Comparison of ENCODE assay signal across 9 mouse cellular contexts in genomic region chr11:120661076-120661460, GRCm38 (mm10). TPM values are rescaled to one million over a fixed set of nuclear protein-coding genes. Genes with fewer than 3 reads are reported as not detected.
A peak's percentile ranks its signal among the peaks of the same experiment; 100 is the strongest.
DNase-seq lines count a peak whose midpoint lies in the region; ATAC-seq and TF ChIP-seq lines count a peak whose summit lies in the region.
"Had no signal": no experiment of that assay in that cellular context is flagged by ENCODE, and none has a peak within 500 bp of the region (broad histone marks: within the 10 kb centered on the region; RNA-seq: fewer than 3 reads in every experiment).

TSS of gene Notum (minus strand) at chr11:120661175.

- ATAC-seq in midbrain, embryonic 12.5 days (ENCODE audit: low FRiP score, low read depth) = no peak

- no peaks in the 10 kb centered on the region for H3K36me3 ChIP-seq in kidney, adult 2 months (ENCODE audit: control insufficient read depth, insufficient read depth, low read length)
- H3K36me3 ChIP-seq in hindbrain, embryonic 10.5 days = no peaks in the 10 kb centered on the region
- H3K36me3 ChIP-seq in midbrain, embryonic 12.5 days = no peaks in the 10 kb centered on the region

- H3K4me1 ChIP-seq in kidney, adult 2 months (ENCODE audit: control insufficient read depth, insufficient read depth, low read length) = peaks cover 10% of the 10 kb centered on the region; the same call in 1 of the 2 replicates
- no peaks in the 10 kb centered on the region for H3K4me1 ChIP-seq in bone marrow macrophage, adult 2 months (ENCODE audit: control insufficient read depth, insufficient read depth, low read length)
- H3K4me1 ChIP-seq in hindbrain, embryonic 10.5 days (replicated peaks) = peaks cover 36% of the 10 kb centered on the region
- peaks cover 23% of the 10 kb centered on the region for H3K4me1 ChIP-seq in midbrain, embryonic 12.5 days

- no peak within 1 kb of the TSS for H3K27ac ChIP-seq in kidney, adult 2 months (ENCODE audit: insufficient read depth, low read depth, low read length)
- no peak within 1 kb of the TSS for H3K27ac ChIP-seq in bone marrow macrophage, adult 2 months (ENCODE audit: insufficient read depth, low read depth, low read length)
- H3K27ac ChIP-seq in hindbrain, embryonic 10.5 days = peak within 1 kb of the TSS; percentile 74
- H3K27ac ChIP-seq in midbrain, embryonic 12.5 days (replicated peaks) = no peak within 1 kb of the TSS

- no peaks in the 10 kb centered on the region for H3K27me3 ChIP-seq in kidney, adult 2 months (replicated peaks; ENCODE audit: control insufficient read depth, insufficient read depth, low read length)
- H3K27me3 ChIP-seq in hindbrain, embryonic 10.5 days (ENCODE audit: insufficient read depth, poor library complexity, severe bottlenecking) = peaks cover 94% of the 10 kb centered on the region
- peaks cover 93% of the 10 kb centered on the region for H3K27me3 ChIP-seq in midbrain, embryonic 12.5 days

- no peak for DNase-seq in kidney, adult 2 months
- DNase-seq in kidney, postnatal 25 days = no peak
- DNase-seq in hindbrain, embryonic 10.5 days (ENCODE audit: low spot score) = peak; percentile 49
- no peak for DNase-seq in cerebellum, postnatal 25 days
- DNase-seq in gastrocnemius, postnatal 4 days (ENCODE audit: low spot score in 2 of 2) = no peak
- DNase-seq in testis, postnatal 14 days (ENCODE audit: low spot score) = no peak
- DNase-seq: gastrocnemius, postnatal 25 days had no signal

- no peak for TF ChIP-seq CTCF in kidney, adult 2 months (conservative IDR thresholded peaks at IDR 0.05; ENCODE audit: insufficient read depth, insufficient read length, low read depth, low read length)
- no peak for TF ChIP-seq CTCF in bone marrow macrophage, adult 2 months (IDR thresholded peaks at IDR 0.05; ENCODE audit: low read depth, low read length)

- peak within 1 kb of the TSS; percentile 44; the same call in 1 of the 2 replicates for H3K9ac ChIP-seq in midbrain, embryonic 12.5 days (replicated peaks)

- WGBS in kidney, adult 2 months = 2% methylated on average over 35 of the region's 35 CpGs
- WGBS in hindbrain, embryonic 10.5 days = under 1% methylated on average over 35 of the region's 35 CpGs
- WGBS in midbrain, embryonic 12.5 days = 1% methylated on average over 35 of the region's 35 CpGs

- no peak for TF ChIP-seq POLR2A in kidney, adult 2 months (IDR thresholded peaks at IDR 0.05; ENCODE audit: low read depth, low read length)
- no peak for TF ChIP-seq POLR2A in bone marrow macrophage, adult 2 months (IDR thresholded peaks at IDR 0.05; ENCODE audit: borderline replicate concordance, low read depth, low read length)

- H3K4me3 ChIP-seq in kidney, adult 2 months (ENCODE audit: insufficient read depth, low read depth, low read length) = peak within 1 kb of the TSS; percentile 61
- H3K4me3 ChIP-seq in bone marrow macrophage, adult 2 months (ENCODE audit: insufficient read depth, low read length) = peak within 1 kb of the TSS; percentile 43
- peak within 1 kb of the TSS; percentile 55 for H3K4me3 ChIP-seq in hindbrain, embryonic 10.5 days
- peak within 1 kb of the TSS; percentile 42 for H3K4me3 ChIP-seq in midbrain, embryonic 12.5 days

- peak within 1 kb of the TSS; percentile 58 for H3K4me2 ChIP-seq in midbrain, embryonic 12.5 days (replicated peaks)

- H3K9me3 ChIP-seq in hindbrain, embryonic 10.5 days = no peaks in the 10 kb centered on the region
- no peaks in the 10 kb centered on the region for H3K9me3 ChIP-seq in midbrain, embryonic 12.5 days

RNA-seq across cellular contexts. Expression of gene Notum, which starts in this region (rescaled TPM):
- 25.5 and 26.1 TPM in 2 replicates for polyA plus RNA-seq in kidney, adult 2 months (2012; rRNA removed)
- not detected in 2 replicates for polyA plus RNA-seq in bone marrow macrophage, adult 2 months (2012; ENCODE audit: insufficient read depth, insufficient read length, missing spikeins)
- 2.3 and 4.3 TPM in 2 replicates for polyA plus RNA-seq in hindbrain, embryonic 10.5 days (2016; fragmentation: Nextera tagmentation; extraction: Ambion mirVana)
- 0.58 and 0.87 TPM in 2 replicates for polyA plus RNA-seq in midbrain, embryonic 12.5 days (2016; fragmentation: Nextera tagmentation; extraction: Ambion mirVana)
- 1 to 10 TPM; 1.2 to 1.7 TPM for total RNA-seq in gastrocnemius, postnatal 4 days (2021)
